ENCODE assay signal across 28 mouse cellular contexts in the genomic region with DNA sequence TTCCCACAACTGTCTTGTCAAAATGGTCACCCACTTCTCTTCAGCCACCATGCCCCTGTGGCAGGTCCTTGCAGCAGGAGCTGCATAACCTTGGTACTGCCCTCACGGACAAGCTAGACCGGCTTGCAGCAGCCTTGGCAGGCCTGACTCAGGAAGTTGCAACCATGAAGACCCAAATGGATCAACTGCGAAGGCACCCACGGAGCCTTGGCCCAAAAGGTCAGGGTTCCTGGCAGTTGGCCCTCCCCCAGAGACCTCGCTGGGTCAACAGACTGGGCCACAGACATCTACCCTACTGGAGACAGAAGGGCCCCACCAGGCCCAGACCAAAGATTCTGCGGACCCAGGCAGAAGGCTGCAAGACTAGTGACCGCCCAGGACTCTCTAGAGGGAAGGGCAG. TPM values are rescaled to one million over a fixed set of nuclear protein-coding genes. Genes with fewer than 3 reads are reported as not detected.
DNase-seq lines count a peak whose midpoint lies in the region; ATAC-seq and TF ChIP-seq lines count a peak whose summit lies in the region.
"Had no signal": no experiment of that assay in that cellular context is flagged by ENCODE, and none has a peak within 500 bp of the region (broad histone marks: within the 10 kb centered on the region; RNA-seq: fewer than 3 reads in every experiment).

No protein-coding gene starts in this region.

- H3K27ac ChIP-seq in intestine, postnatal 0 days (ENCODE audit: low read depth, low read length) = peak overlapping the region; percentile 3; the same call in 1 of the 2 replicates
- no peak overlapping the region for H3K27ac ChIP-seq in intestine, embryonic 15.5 days
- no peak overlapping the region for H3K27ac ChIP-seq in midbrain, embryonic 11.5 days (ENCODE audit: low read depth, low read length)
- no peak overlapping the region for H3K27ac ChIP-seq in midbrain, embryonic 15.5 days
- H3K27ac ChIP-seq: embryonic facial prominence, embryonic 13.5 days; forebrain, embryonic 12.5 days; heart, adult 2 months; heart, embryonic 13.5 days; hindbrain, embryonic 12.5 days; limb, embryonic 15.5 days; liver, embryonic 15.5 days; midbrain, embryonic 10.5 days had no signal

- no peak overlapping the region for H3K4me2 ChIP-seq in intestine, postnatal 0 days (replicated peaks; ENCODE audit: low read depth)
- H3K4me2 ChIP-seq in intestine, embryonic 15.5 days (replicated peaks) = no peak overlapping the region
- H3K4me2 ChIP-seq in midbrain, embryonic 11.5 days = no peak overlapping the region
- no peak overlapping the region for H3K4me2 ChIP-seq in midbrain, embryonic 15.5 days
- H3K4me2 ChIP-seq: embryonic facial prominence, embryonic 13.5 days; forebrain, embryonic 12.5 days; heart, embryonic 13.5 days; hindbrain, embryonic 12.5 days; limb, embryonic 15.5 days; liver, embryonic 15.5 days had no signal

- WGBS in intestine, postnatal 0 days = 95% methylated on average over 7 of the region's 7 CpGs
- 92% methylated on average over 7 of the region's 7 CpGs for WGBS in intestine, embryonic 15.5 days
- 93% methylated on average over 7 of the region's 7 CpGs for WGBS in midbrain, embryonic 11.5 days
- 98% methylated on average over 7 of the region's 7 CpGs for WGBS in midbrain, embryonic 15.5 days

- H3K4me3 ChIP-seq in intestine, postnatal 0 days (ENCODE audit: low read depth, low read length) = no peak overlapping the region
- H3K4me3 ChIP-seq in intestine, embryonic 15.5 days (replicated peaks) = no peak overlapping the region
- no peak overlapping the region for H3K4me3 ChIP-seq in midbrain, embryonic 11.5 days (ENCODE audit: low read depth, low read length)
- H3K4me3 ChIP-seq in midbrain, embryonic 15.5 days = no peak overlapping the region
- H3K4me3 ChIP-seq: embryonic facial prominence, embryonic 13.5 days; erythroblast, embryonic 14.5 days; forebrain, embryonic 12.5 days; heart, adult 2 months; heart, embryonic 13.5 days; hindbrain, embryonic 12.5 days; limb, embryonic 15.5 days; liver, embryonic 15.5 days; midbrain, embryonic 10.5 days had no signal

- H3K9me3 ChIP-seq in intestine, postnatal 0 days (ENCODE audit: control insufficient read depth) = no peaks in the 10 kb centered on the region
- no peaks in the 10 kb centered on the region for H3K9me3 ChIP-seq in intestine, embryonic 15.5 days
- no peaks in the 10 kb centered on the region for H3K9me3 ChIP-seq in midbrain, embryonic 11.5 days (ENCODE audit: control insufficient read depth, low read length)
- no peaks in the 10 kb centered on the region for H3K9me3 ChIP-seq in midbrain, embryonic 15.5 days
- H3K9me3 ChIP-seq: embryonic facial prominence, embryonic 13.5 days; forebrain, embryonic 12.5 days; G1E; heart, embryonic 13.5 days; hindbrain, embryonic 12.5 days; limb, embryonic 15.5 days; liver, embryonic 15.5 days; midbrain, embryonic 10.5 days had no signal

- no peak for ATAC-seq in intestine, postnatal 0 days
- no peak for ATAC-seq in intestine, embryonic 15.5 days
- no peak for ATAC-seq in midbrain, embryonic 11.5 days (ENCODE audit: low FRiP score)
- ATAC-seq in midbrain, embryonic 15.5 days (replicated peaks) = no peak
- ATAC-seq: lung, postnatal 0 days; Patski had no signal

- H3K27me3 ChIP-seq in intestine, postnatal 0 days (replicated peaks; ENCODE audit: control insufficient read depth, insufficient read depth, low read length) = no peaks in the 10 kb centered on the region
- H3K27me3 ChIP-seq in intestine, embryonic 15.5 days (replicated peaks) = no peaks in the 10 kb centered on the region
- H3K27me3 ChIP-seq in midbrain, embryonic 11.5 days (ENCODE audit: control insufficient read depth, insufficient read depth, low read length) = no peaks in the 10 kb centered on the region
- H3K27me3 ChIP-seq in midbrain, embryonic 15.5 days (replicated peaks) = no peaks in the 10 kb centered on the region
- H3K27me3 ChIP-seq: CH12.LX; embryonic facial prominence, embryonic 13.5 days; forebrain, embryonic 12.5 days; heart, embryonic 13.5 days; hindbrain, embryonic 12.5 days; limb, embryonic 15.5 days; liver, embryonic 15.5 days; Patski had no signal

- H3K36me3 ChIP-seq in intestine, postnatal 0 days (ENCODE audit: control insufficient read depth, insufficient read depth) = peaks cover 51% of the 10 kb centered on the region
- peaks cover 18% of the 10 kb centered on the region for H3K36me3 ChIP-seq in intestine, embryonic 15.5 days
- peaks cover 37% of the 10 kb centered on the region for H3K36me3 ChIP-seq in midbrain, embryonic 11.5 days (ENCODE audit: control insufficient read depth, insufficient read depth, low read length)
- H3K36me3 ChIP-seq in midbrain, embryonic 15.5 days (replicated peaks) = peaks cover 51% of the 10 kb centered on the region
- H3K36me3 ChIP-seq: G1E; liver, embryonic 15.5 days had no signal

- no peak overlapping the region for H3K9ac ChIP-seq in intestine, postnatal 0 days (ENCODE audit: low read depth, low read length)
- no peak overlapping the region for H3K9ac ChIP-seq in intestine, embryonic 15.5 days
- H3K9ac ChIP-seq in midbrain, embryonic 11.5 days (ENCODE audit: low read length) = no peak overlapping the region
- H3K9ac ChIP-seq in midbrain, embryonic 15.5 days = no peak overlapping the region
- H3K9ac ChIP-seq: embryonic facial prominence, embryonic 13.5 days; forebrain, embryonic 12.5 days; heart, embryonic 13.5 days; hindbrain, embryonic 12.5 days; limb, embryonic 15.5 days; liver, embryonic 15.5 days had no signal

- peaks cover 3% of the 10 kb centered on the region; the same call in 1 of the 2 replicates for H3K4me1 ChIP-seq in intestine, postnatal 0 days (replicated peaks; ENCODE audit: control insufficient read depth, insufficient read depth, low read length)
- H3K4me1 ChIP-seq in intestine, embryonic 15.5 days (replicated peaks) = 0 out of 2 replicates have a peak, but pooled peaks cover 7% of the 10 kb centered on the region
- H3K4me1 ChIP-seq in midbrain, embryonic 11.5 days (ENCODE audit: control insufficient read depth, insufficient read depth, low read length) = no peaks in the 10 kb centered on the region
- H3K4me1 ChIP-seq in midbrain, embryonic 15.5 days = no peaks in the 10 kb centered on the region
- H3K4me1 ChIP-seq: forebrain, embryonic 12.5 days; liver, embryonic 15.5 days had no signal

- peak; percentile 8 for DNase-seq in midbrain, embryonic 11.5 days (ENCODE audit: low spot score, missing footprints)
- DNase-seq in adrenal gland, adult 18-20 months (ENCODE audit: low spot score in 2 of 2) = peak; percentile 45 to 72
- DNase-seq in adrenal gland, postnatal 10 days = peak; percentile 88
- no peak for DNase-seq in natural killer cell, adult 2 months (ENCODE audit: low spot score in 2 of 2)
- DNase-seq: B cell, adult 2 months; embryo, embryonic 11 days; heart, postnatal 14 days; left cerebral cortex, postnatal 4 days; right cerebral cortex, postnatal 4 days; thymus, adult 18-20 months; thymus, postnatal 36 days had no signal

- TF ChIP-seq CTCF in intestine, postnatal 0 days (IDR thresholded peaks at IDR 0.05; ENCODE audit: low read depth) = no peak

RNA-seq across cellular contexts. Expression of a gene that starts 20.2 kb away (rescaled TPM):
- 20.0 and 20.1 TPM in 2 replicates for polyA plus RNA-seq in intestine, postnatal 0 days (2015; fragmentation: Nextera tagmentation; extraction: Ambion mirVana)
- 14.2 and 17.5 TPM in 2 replicates for polyA plus RNA-seq in intestine, embryonic 15.5 days (2015; fragmentation: Nextera tagmentation; extraction: Ambion mirVana)
- 15.2 and 16.6 TPM in 2 replicates for polyA plus RNA-seq in midbrain, embryonic 11.5 days (2014; fragmentation: Nextera tagmentation; extraction: Ambion mirVana)
- 31.5 and 33.3 TPM in 2 replicates for polyA plus RNA-seq in midbrain, embryonic 15.5 days (2015; fragmentation: Nextera tagmentation; extraction: Ambion mirVana)
- total RNA-seq in adrenal gland, adult 18-20 months (2021) = 10 to 100 TPM; 14.6 to 35.1 TPM
- 10 to 100 TPM; 20.9 to 38.5 TPM for total RNA-seq in adrenal gland, postnatal 10 days (2021)
- polyA plus RNA-seq: G1E had no signal

RNA-seq across cellular contexts. Expression of a gene that starts 30.0 kb away (rescaled TPM):
- polyA plus RNA-seq in intestine, postnatal 0 days (2015; fragmentation: Nextera tagmentation; extraction: Ambion mirVana) = 18.9 and 19.3 TPM in 2 replicates
- 17.2 and 18.4 TPM in 2 replicates for polyA plus RNA-seq in intestine, embryonic 15.5 days (2015; fragmentation: Nextera tagmentation; extraction: Ambion mirVana)
- polyA plus RNA-seq in midbrain, embryonic 11.5 days (2014; fragmentation: Nextera tagmentation; extraction: Ambion mirVana) = 12.7 and 14.3 TPM in 2 replicates
- 28.9 and 33.8 TPM in 2 replicates for polyA plus RNA-seq in midbrain, embryonic 15.5 days (2015; fragmentation: Nextera tagmentation; extraction: Ambion mirVana)
- total RNA-seq in adrenal gland, adult 18-20 months (2021) = 10 to 100 TPM; 36.0 to 58.6 TPM
- total RNA-seq in adrenal gland, postnatal 10 days (2021) = 10 to 100 TPM; 33.2 to 50.2 TPM

RNA-seq across cellular contexts. Expression of a gene that starts 32.4 kb away (rescaled TPM):
- 0.61 and 0.74 TPM in 2 replicates for polyA plus RNA-seq in intestine, postnatal 0 days (2015; fragmentation: Nextera tagmentation; extraction: Ambion mirVana)
- 0.54 and 1.1 TPM in 2 replicates for polyA plus RNA-seq in intestine, embryonic 15.5 days (2015; fragmentation: Nextera tagmentation; extraction: Ambion mirVana)
- 0.10 and 0.23 TPM in 2 replicates for polyA plus RNA-seq in midbrain, embryonic 11.5 days (2014; fragmentation: Nextera tagmentation; extraction: Ambion mirVana)
- polyA plus RNA-seq in midbrain, embryonic 15.5 days (2015; fragmentation: Nextera tagmentation; extraction: Ambion mirVana) = 0.40 and 0.46 TPM in 2 replicates
- 1 to 10 TPM; 3.0 to 3.1 TPM for total RNA-seq in adrenal gland, adult 18-20 months (2021)
- 1 to 10 TPM; 1.5 to 2.9 TPM for total RNA-seq in adrenal gland, postnatal 10 days (2021)
- total RNA-seq: neutrophil, adult 5-6 weeks had no signal
- polyA plus RNA-seq: erythroblast, embryonic 14.5 days; G1E had no signal

Comparison
In these comparisons a context has a peak if more than half of its experiments do, and no peak if none do; other contexts are left out.
1. DNase-seq: peak in midbrain, embryonic 11.5 days (single experiment), adrenal gland, adult 18-20 months (2 of 2) and adrenal gland, postnatal 10 days (single experiment); none in natural killer cell, adult 2 months (0 of 2).